Mouse (Mus musculus) CH12.LX (cell line): ENCODE results near the gene Vdac1. TPM values are rescaled to one million over a fixed set of nuclear protein-coding genes. Genes with fewer than 3 reads are reported as not detected.

Experiments
- DNase-seq: peaks from one replicate; pipeline ENCODE4 v3.0.0-alpha.2; 2013; ENCODE audit errors: extremely low read depth
- H3K27ac ChIP-seq: 2 replicates; pipeline ENCODE4 v1.5.1; 2012; ENCODE audit warnings: low read depth, mild to moderate bottlenecking, control low read depth, moderate library complexity; ENCODE audit not compliant: insufficient read depth
- H3K27me3 ChIP-seq: replicated peaks from 2 replicates; pipeline ENCODE3; 2012; ENCODE audit warnings: inconsistent platforms
- H3K36me3 ChIP-seq, 2 experiments: replicated peaks in 1 of 2; 2 replicates each; pipeline versions ENCODE3 to v1.6.1; 2012; ENCODE audit warnings: inconsistent platforms in 1 of 2, low read length in 1 of 2, mild to moderate bottlenecking in 1 of 2, mixed read lengths in 1 of 2, moderate library complexity in 1 of 2; ENCODE audit not compliant: control insufficient read depth in 1 of 2, insufficient read depth in 1 of 2
- H3K4me1 ChIP-seq, 2 experiments: 2 replicates each; pipeline ENCODE4 v1.6.1; 2012; ENCODE audit warnings: inconsistent platforms in 1 of 2, moderate library complexity in 1 of 2; ENCODE audit not compliant: insufficient read depth in 2 of 2, control insufficient read depth in 1 of 2
- H3K4me2 ChIP-seq: 2 replicates; pipeline ENCODE4 v1.6.1; 2012; ENCODE audit warnings: low read depth, mild to moderate bottlenecking, control low read depth; ENCODE audit not compliant: poor library complexity, insufficient read depth, severe bottlenecking
- H3K4me3 ChIP-seq, 3 experiments: fragments of 150-350 bp in 1 of 3; sonication (generic) in 1 of 3; replicated peaks in 1 of 3; 2 replicates each; pipeline versions ENCODE3 to v1.5.1; 2011 to 2012; ENCODE audit warnings: low read depth in 2 of 3, low read length in 2 of 3, mild to moderate bottlenecking in 2 of 3, moderate library complexity in 2 of 3, control low read depth in 1 of 3, improper control_type of control experiment in 1 of 3, inconsistent platforms in 1 of 3, mixed read lengths in 1 of 3; ENCODE audit not compliant: poor library complexity in 1 of 3
- H3K79me2 ChIP-seq: replicated peaks from 2 replicates; pipeline ENCODE4 v1.6.1; 2012; ENCODE audit warnings: mild to moderate bottlenecking, moderate library complexity; ENCODE audit not compliant: control insufficient read depth, poor library complexity, insufficient read depth, severe bottlenecking; ENCODE audit errors: extremely low read depth
- H3K9ac ChIP-seq: 2 replicates; pipeline ENCODE4 v1.6.1; 2012; ENCODE audit warnings: low read depth, mild to moderate bottlenecking, control low read depth, moderate library complexity; ENCODE audit not compliant: insufficient read depth
- H3K9me3 ChIP-seq: replicated peaks from 2 replicates; pipeline ENCODE3; 2012; ENCODE audit warnings: low read length, inconsistent platforms, mixed read lengths
- CHD1 ChIP-seq: IDR thresholded peaks from 2 replicates; pipeline ENCODE4 v1.6.1; 2012; ENCODE audit warnings: low read depth, low read length, improper control_type of control experiment, inconsistent platforms
- CTCF ChIP-seq, 2 experiments: IDR thresholded peaks in 1 of 2; conservative IDR thresholded peaks in 1 of 2; 2 replicates each; pipeline ENCODE4 v1.5.1; 2011 to 2012; ENCODE audit warnings: low read depth in 2 of 2, low read length in 2 of 2, improper control_type of control experiment in 1 of 2, inconsistent platforms in 1 of 2, mild to moderate bottlenecking in 1 of 2, moderate library complexity in 1 of 2
- IRF4 ChIP-seq: IDR thresholded peaks from 2 replicates; pipeline ENCODE4 v1.6.1; 2014; ENCODE audit warnings: low read depth, mild to moderate bottlenecking, inconsistent platforms, low read length, improper control_type of control experiment
- JUN ChIP-seq: IDR thresholded peaks from 2 replicates; pipeline ENCODE4 v1.6.1; 2011; ENCODE audit warnings: low read depth, mild to moderate bottlenecking, low read length, improper control_type of control experiment, moderate library complexity; ENCODE audit not compliant: insufficient read depth
- JUND ChIP-seq: conservative IDR thresholded peaks from 2 replicates; pipeline ENCODE4 v1.6.1; 2011; ENCODE audit warnings: low read depth, low read length, improper control_type of control experiment
- MAZ ChIP-seq: IDR thresholded peaks from 2 replicates; pipeline ENCODE4 v1.6.1; 2012; ENCODE audit warnings: low read depth, mild to moderate bottlenecking, inconsistent platforms, low read length, improper control_type of control experiment, moderate library complexity
- MXI1 ChIP-seq: IDR thresholded peaks from 2 replicates; pipeline ENCODE4 v1.6.1; 2011; ENCODE audit warnings: mild to moderate bottlenecking, low read depth, low read length, improper control_type of control experiment
- NRF1 ChIP-seq: IDR thresholded peaks from 2 replicates; pipeline ENCODE4 v1.6.1; 2014; ENCODE audit warnings: low read depth, mild to moderate bottlenecking, inconsistent platforms, low read length, improper control_type of control experiment, moderate library complexity
- PAX5 ChIP-seq: IDR thresholded peaks from 2 replicates; pipeline ENCODE4 v1.6.1; 2012; ENCODE audit warnings: low read length, inconsistent platforms, mixed read lengths
- POLR2AphosphoS2 ChIP-seq: IDR thresholded peaks from 2 replicates; pipeline ENCODE4 v1.6.1; 2011; ENCODE audit warnings: low read depth, low read length, improper control_type of control experiment
- RAD21 ChIP-seq: IDR thresholded peaks from 2 replicates; pipeline ENCODE4 v1.6.1; 2011; ENCODE audit warnings: low read depth, mild to moderate bottlenecking, low read length, improper control_type of control experiment, moderate library complexity
- SIN3A ChIP-seq: IDR thresholded peaks from 2 replicates; pipeline ENCODE4 v1.6.1; 2012; ENCODE audit warnings: low read length, improper control_type of control experiment, inconsistent platforms
- SMC3 ChIP-seq: IDR thresholded peaks from 2 replicates; pipeline ENCODE4 v1.6.1; 2011; ENCODE audit warnings: low read depth, low read length, improper control_type of control experiment
- ZC3H11A ChIP-seq: IDR thresholded peaks from 2 replicates; pipeline ENCODE4 v1.6.1; 2012; ENCODE audit warnings: low read depth, mild to moderate bottlenecking, inconsistent platforms, low read length, improper control_type of control experiment
- ZKSCAN1 ChIP-seq: IDR thresholded peaks from 2 replicates; pipeline ENCODE4 v1.6.1; 2012; ENCODE audit warnings: low read depth, inconsistent platforms, low read length, improper control_type of control experiment, borderline replicate concordance
- ZNF384 ChIP-seq: IDR thresholded peaks from 2 replicates; pipeline ENCODE4 v1.6.1; 2012; ENCODE audit warnings: low read depth, low read length, improper control_type of control experiment, inconsistent platforms
- dilution Hi-C: fragments of 300-500 bp; cut with MboI; formaldehyde crosslinking; loops from 2 replicates; pipeline ENCODE4 v1.14.3; 2020; ENCODE audit warnings: low sequenced_read_pairs; ENCODE audit not compliant: extremely low pct_unique_long_range_greater_than_20kb, extremely low pct_ligation_motif_present
- in situ Hi-C: fragments of 300-500 bp; cut with MboI; formaldehyde crosslinking; loops from 3 replicates; pipeline ENCODE4 v1.14.3; 2019; ENCODE audit warnings: low sequenced_read_pairs, low pct_ligation_motif_present, low pct_unique_long_range_greater_than_20kb, mixed read lengths
- polyA plus RNA-seq: library from polyadenylated mRNA; unstranded; fragments of >175 nt; gene quantifications from 2 replicates; pipeline ENCODE4 v1.2.1, GENCODE M21; 2012; ENCODE audit warnings: low read depth; ENCODE audit not compliant: insufficient read length
- total RNA-seq, 2 experiments: library from RNA; depleted of rRNA; stranded (reverse); fragments of 300-350 nt in 1 of 2; fragments of >200 nt in 1 of 2; gene quantifications; 2 replicates each; pipeline ENCODE4 v1.2.3; 2012 to 2014

Gene Vdac1
- total and polyA plus RNA-seq, 3 experiments = 204 to 315 (median 289) TPM

- Histone ChIP-seq H3K79me2 (no peaks in the 10 kb centered on the region), H3K36me3 (no peaks in the 10 kb centered on the region), H3K4me2 (no peak overlapping the region), H3K4me3 (no peak overlapping the region)
- dilution Hi-C loops = no loop called here
- in situ Hi-C loops = loop anchor here (25.0 kb wide), 1 partner anchor 842 kb away; no protein-coding TSS in a partner anchor
- TF ChIP-seq ZNF384 = no peak
- no peak for TF ChIP-seq ZC3H11A
- no peak for TF ChIP-seq NRF1
- no peak for TF ChIP-seq MAZ
- TF ChIP-seq CHD1 = no peak
- TF ChIP-seq CTCF (conservative IDR thresholded peaks at IDR 0.05 in 1 of 2, IDR thresholded peaks at IDR 0.05 in 1 of 2; ENCODE audit: low read depth in 2 of 2, low read length in 2 of 2) = no peak
- no peak for TF ChIP-seq JUN
- no peak for TF ChIP-seq PAX5
- no peak for TF ChIP-seq SIN3A
- no peak for TF ChIP-seq MXI1
- no peak for TF ChIP-seq ZKSCAN1
- no peak for TF ChIP-seq POLR2AphosphoS2
- TF ChIP-seq JUND = no peak
- no peak for TF ChIP-seq IRF4
- TF ChIP-seq, all 38 proteins: peak for 0
- no peak overlapping the region for H3K27ac ChIP-seq
- H3K9me3 ChIP-seq = no peaks in the 10 kb centered on the region
- H3K9ac ChIP-seq = no peak overlapping the region
- peaks cover 48% of the 10 kb centered on the region for H3K27me3 ChIP-seq
- H3K4me1 ChIP-seq = no peaks in the 10 kb centered on the region
- DNase-seq = no peak
Measured at GRCm38 (mm10) chr11:52420296-52421052, 59.8 kb downstream of the Vdac1 start.

- Histone ChIP-seq H3K4me3 (no peak overlapping the region), H3K4me1 (no peaks in the 10 kb centered on the region), H3K27me3 (peaks cover 48% of the 10 kb centered on the region), H3K36me3 (no peaks in the 10 kb centered on the region), H3K9ac (no peak overlapping the region), H3K4me2 (no peak overlapping the region), H3K9me3 (no peaks in the 10 kb centered on the region), H3K79me2 (no peaks in the 10 kb centered on the region), H3K27ac (no peak overlapping the region)
- dilution Hi-C loops (no loop called here), in situ Hi-C loops (loop anchor here (25.0 kb wide), 1 partner anchor 841 kb away; no protein-coding TSS in a partner anchor)
- DNase-seq = peak; percentile 71
- TF ChIP-seq ZNF384 = peak; percentile 96
- TF ChIP-seq POLR2AphosphoS2 = no peak
- TF ChIP-seq RAD21 = peak; percentile 84
- peak; percentile 84 to 91 for TF ChIP-seq CTCF (conservative IDR thresholded peaks at IDR 0.05 in 1 of 2, IDR thresholded peaks at IDR 0.05 in 1 of 2; ENCODE audit: low read depth in 2 of 2, low read length in 2 of 2)
- peak; percentile 50 for TF ChIP-seq SMC3
Measured at GRCm38 (mm10) chr11:52421053-52421778, 60.6 kb downstream of the Vdac1 start.
